11 mouse cellular contexts compared by ENCODE assay signal in genomic region chr4:155895826-155896225, GRCm38 (mm10). TPM values are rescaled to one million over a fixed set of nuclear protein-coding genes. Genes with fewer than 3 reads are reported as not detected.
DNase-seq lines count a peak whose midpoint lies in the region; ATAC-seq and TF ChIP-seq lines count a peak whose summit lies in the region.
"Had no signal": no experiment of that assay in that cellular context is flagged by ENCODE, and none has a peak within 500 bp of the region (broad histone marks: within the 10 kb centered on the region; RNA-seq: fewer than 3 reads in every experiment).

No protein-coding gene starts in this region.

- no peaks in the 10 kb centered on the region for H3K9me3 ChIP-seq in neural tube, embryonic 15.5 days (replicated peaks)
- H3K9me3 ChIP-seq: embryonic facial prominence, embryonic 13.5 days had no signal

- peaks cover 39% of the 10 kb centered on the region for H3K4me1 ChIP-seq in cerebellum, adult 2 months (ENCODE audit: control insufficient read depth, insufficient read depth, low read length)
- peaks cover 39% of the 10 kb centered on the region for H3K4me1 ChIP-seq in neural tube, embryonic 15.5 days

- peak overlapping the region; percentile 97 for H3K4me2 ChIP-seq in neural tube, embryonic 15.5 days

- 84% methylated on average over 4 of the region's 4 CpGs for WGBS in cerebellum, adult 2 months
- WGBS in neural tube, embryonic 15.5 days: 91% methylated on average over 4 of the region's 4 CpGs

- H3K27ac ChIP-seq in cerebellum, adult 2 months (ENCODE audit: insufficient read depth, low read length): peak overlapping the region; percentile 94
- no peak overlapping the region for H3K27ac ChIP-seq in neural tube, embryonic 15.5 days (replicated peaks)
- H3K27ac ChIP-seq: embryonic facial prominence, embryonic 13.5 days; macrophage had no signal

- peak overlapping the region; percentile 83 for H3K4me3 ChIP-seq in cerebellum, adult 2 months (replicated peaks; ENCODE audit: insufficient read depth, low read depth, low read length)
- peak overlapping the region; percentile 75; the same call in 1 of the 2 replicates for H3K4me3 ChIP-seq in neural tube, embryonic 15.5 days (replicated peaks)

- peaks cover 42% of the 10 kb centered on the region for H3K36me3 ChIP-seq in neural tube, embryonic 15.5 days

- H3K27me3 ChIP-seq in cerebellum, adult 2 months (ENCODE audit: control insufficient read depth, insufficient read depth, low read length): no peaks in the 10 kb centered on the region
- H3K27me3 ChIP-seq in neural tube, embryonic 15.5 days (replicated peaks): no peaks in the 10 kb centered on the region
- H3K27me3 ChIP-seq: embryonic facial prominence, embryonic 13.5 days; Patski had no signal

- no peak for TF ChIP-seq POLR2A in cerebellum, adult 2 months (IDR thresholded peaks at IDR 0.05; ENCODE audit: borderline replicate concordance, insufficient read depth, low read length)

- peak in 1 of 2 experiments; percentile 13 for DNase-seq in cerebellum, adult 2 months
- no peak for DNase-seq in cerebellum, adult 18-20 months
- peak; percentile 1 to 20 for DNase-seq in kidney, postnatal 25 days
- no peak for DNase-seq in kidney, adult 18-20 months
- peak; percentile 7 for DNase-seq in thymus, postnatal 4 days
- DNase-seq in thymus, postnatal 25 days: no peak
- no peak for DNase-seq in left cerebral cortex, postnatal 25 days (ENCODE audit: low spot score in 2 of 2)

- intact Hi-C loops in left cerebral cortex, postnatal 25 days (cut with DNase I): no loop called here

- 0 out of 2 replicates have a peak overlapping the region, but pooled peaks have one; percentile 97 for H3K9ac ChIP-seq in neural tube, embryonic 15.5 days (replicated peaks)

- TF ChIP-seq CTCF in cerebellum, adult 2 months (IDR thresholded peaks at IDR 0.05; ENCODE audit: borderline replicate concordance, insufficient read depth, low read depth, low read length): no peak

- no peak for ATAC-seq in neural tube, embryonic 15.5 days (ENCODE audit: low FRiP score)
- ATAC-seq: Patski had no signal

RNA-seq across cellular contexts. Expression of gene Acap3, which starts 4.2 kb away (rescaled TPM):
- polyA plus RNA-seq in cerebellum, adult 2 months (2012; rRNA removed): 98.5 and 99.2 TPM in 2 replicates
- polyA plus RNA-seq in neural tube, embryonic 15.5 days (2015; fragmentation: Nextera tagmentation; extraction: Ambion mirVana): 57.7 and 70.3 TPM in 2 replicates
- 100 to 1,000 TPM; 133 to 136 TPM for total RNA-seq in left cerebral cortex, postnatal 25 days (2021)

RNA-seq across cellular contexts. Expression of gene Pusl1, which starts 4.2 kb away (rescaled TPM):
- polyA plus RNA-seq in cerebellum, adult 2 months (2012; rRNA removed): 69.9 and 70.1 TPM in 2 replicates
- polyA plus RNA-seq in neural tube, embryonic 15.5 days (2015; fragmentation: Nextera tagmentation; extraction: Ambion mirVana): 58.5 and 62.7 TPM in 2 replicates
- 10 to 100 TPM; 60.5 to 65.5 TPM for total RNA-seq in left cerebral cortex, postnatal 25 days (2021)

RNA-seq across cellular contexts. Expression of gene Ints11, which starts 26.5 kb away (rescaled TPM):
- 50.1 and 52.2 TPM in 2 replicates for polyA plus RNA-seq in cerebellum, adult 2 months (2012; rRNA removed)
- 66.9 and 73.4 TPM in 2 replicates for polyA plus RNA-seq in neural tube, embryonic 15.5 days (2015; fragmentation: Nextera tagmentation; extraction: Ambion mirVana)
- total RNA-seq in left cerebral cortex, postnatal 25 days (2021): 10 to 100 TPM; 38.1 to 38.5 TPM

RNA-seq across cellular contexts. Expression of gene Cptp, which starts 26.6 kb away (rescaled TPM):
- polyA plus RNA-seq in cerebellum, adult 2 months (2012; rRNA removed): 40.5 and 45.1 TPM in 2 replicates
- polyA plus RNA-seq in neural tube, embryonic 15.5 days (2015; fragmentation: Nextera tagmentation; extraction: Ambion mirVana): 28.0 and 29.0 TPM in 2 replicates
- 10 to 100 TPM; 25.5 to 31.8 TPM for total RNA-seq in left cerebral cortex, postnatal 25 days (2021)

RNA-seq across cellular contexts. Expression of gene Tas1r3, which starts 32.7 kb away (rescaled TPM):
- polyA plus RNA-seq in cerebellum, adult 2 months (2012; rRNA removed): 0.87 and 1.0 TPM in 2 replicates
- 0.36 and 0.46 TPM in 2 replicates for polyA plus RNA-seq in neural tube, embryonic 15.5 days (2015; fragmentation: Nextera tagmentation; extraction: Ambion mirVana)
- total RNA-seq in left cerebral cortex, postnatal 25 days (2021): under 1 TPM; 0.27 to 0.32 TPM

Comparison
In these comparisons a context has a peak if more than half of its experiments do, and no peak if none do; other contexts are left out.
1. DNase-seq: peak in kidney, postnatal 25 days (2 of 2) and thymus, postnatal 4 days (single experiment); none in cerebellum, adult 18-20 months (0 of 2), kidney, adult 18-20 months (single experiment), thymus, postnatal 25 days (single experiment) and left cerebral cortex, postnatal 25 days (0 of 2).